Mouse (Mus musculus): ENCODE data around the gene Theg.

- TF ChIP-seq CTCF (IDR thresholded peaks at IDR 0.05; ENCODE audit: low read depth) = no peak
- no peak for TF ChIP-seq EP300 (optimal IDR thresholded peaks at IDR 0.05)
These were observed 54.5 kb downstream of the Theg start for GRCm38 (mm10) chr10:79532678-79533077.
